Mouse (Mus musculus): Measurements from ENCODE around the gene Pafah2. TPM values are rescaled to one million over a fixed set of nuclear protein-coding genes. Genes with fewer than 3 reads are reported as not detected.

Gene Pafah2
- polyA plus RNA-seq, 1 experiment = not detected

GRCm38 (mm10) chr4:134353527-134354409, 42.4 kb upstream of the Pafah2 start:
- Histone ChIP-seq H3K4me1 (ENCODE audit: control insufficient read depth, insufficient read depth, low read length) (peaks cover 22% of the 10 kb centered on the region), H3K4me3 (ENCODE audit: insufficient read depth, low read depth, low read length) (no peak overlapping the region), H3K27ac (ENCODE audit: insufficient read depth, low read depth, low read length) (no peak overlapping the region)
- WGBS = 90% methylated on average over 5 of the region's 5 CpGs
- TF ChIP-seq POLR2A (IDR thresholded peaks at IDR 0.05; ENCODE audit: insufficient read depth, low read depth, low read length) (no peak), CTCF (IDR thresholded peaks at IDR 0.05; ENCODE audit: insufficient read depth, low read depth, low read length) (no peak)

- peaks cover 22% of the 10 kb centered on the region for H3K4me1 ChIP-seq (ENCODE audit: control insufficient read depth, insufficient read depth, low read length)
- H3K4me3 ChIP-seq (ENCODE audit: insufficient read depth, low read depth, low read length) = no peak overlapping the region
- TF ChIP-seq POLR2A (IDR thresholded peaks at IDR 0.05; ENCODE audit: insufficient read depth, low read depth, low read length) (no peak), CTCF (IDR thresholded peaks at IDR 0.05; ENCODE audit: insufficient read depth, low read depth, low read length) (no peak)
- WGBS = 54% methylated on average over 16 of the region's 16 CpGs
- no peak overlapping the region for H3K27ac ChIP-seq (ENCODE audit: insufficient read depth, low read depth, low read length)
These were observed 40.2 kb upstream of the Pafah2 start for GRCm38 (mm10) chr4:134355841-134356452.

DNA sequence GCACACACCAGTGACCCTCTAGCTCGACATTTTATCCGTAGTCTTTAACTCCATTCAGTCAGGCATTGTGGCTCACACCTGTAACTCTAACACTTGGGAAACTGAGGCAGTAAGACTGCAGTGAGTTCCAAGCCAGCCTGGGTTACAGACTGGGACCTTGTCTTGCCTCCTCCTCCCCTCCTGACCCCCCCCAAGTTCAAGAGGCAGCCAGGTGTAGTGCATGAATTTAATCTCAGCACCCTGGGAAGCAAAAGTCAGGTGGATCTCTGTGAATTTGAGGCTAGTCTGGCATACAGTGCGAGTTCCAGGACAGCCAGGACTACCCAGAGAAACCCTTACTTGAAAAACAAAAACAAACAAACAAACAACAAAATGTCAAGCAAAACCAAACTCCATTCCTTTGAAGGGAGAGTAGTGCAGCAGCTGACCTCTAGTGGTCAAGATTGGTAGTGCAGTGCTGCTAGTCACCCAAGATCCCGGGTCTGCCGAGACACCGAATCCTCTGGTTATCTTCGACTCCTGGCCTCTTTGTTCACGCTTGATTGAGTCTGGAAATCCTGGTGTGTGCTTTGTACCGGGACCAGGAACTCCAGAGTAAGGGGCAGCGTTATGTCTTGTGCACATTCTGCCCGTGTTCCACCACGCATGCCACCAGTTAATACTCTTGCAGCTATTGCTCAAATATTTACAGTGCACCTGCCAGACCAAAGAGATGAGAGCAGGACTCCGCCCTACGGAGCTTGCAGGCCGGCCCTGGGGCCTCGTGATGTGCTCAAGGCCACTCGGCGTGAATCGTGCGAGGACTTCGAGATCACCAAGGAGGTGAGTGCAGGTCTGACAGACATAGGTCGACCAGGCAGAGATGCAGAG, 39.3 kb upstream of the Pafah2 start:
- TF ChIP-seq CTCF (IDR thresholded peaks at IDR 0.05; ENCODE audit: insufficient read depth, low read depth, low read length) (0 out of 2 replicates have a peak, but pooled peaks have one; percentile 30), POLR2A (IDR thresholded peaks at IDR 0.05; ENCODE audit: insufficient read depth, low read depth, low read length) (no peak)
- no peak overlapping the region for H3K27ac ChIP-seq (ENCODE audit: insufficient read depth, low read depth, low read length)
- H3K4me3 ChIP-seq (ENCODE audit: insufficient read depth, low read depth, low read length) = 0 out of 2 replicates have a peak overlapping the region, but pooled peaks have one; percentile 9
- WGBS = 21% methylated on average over 22 of the region's 22 CpGs
- H3K4me1 ChIP-seq (ENCODE audit: control insufficient read depth, insufficient read depth, low read length) = peaks cover 22% of the 10 kb centered on the region

DNA sequence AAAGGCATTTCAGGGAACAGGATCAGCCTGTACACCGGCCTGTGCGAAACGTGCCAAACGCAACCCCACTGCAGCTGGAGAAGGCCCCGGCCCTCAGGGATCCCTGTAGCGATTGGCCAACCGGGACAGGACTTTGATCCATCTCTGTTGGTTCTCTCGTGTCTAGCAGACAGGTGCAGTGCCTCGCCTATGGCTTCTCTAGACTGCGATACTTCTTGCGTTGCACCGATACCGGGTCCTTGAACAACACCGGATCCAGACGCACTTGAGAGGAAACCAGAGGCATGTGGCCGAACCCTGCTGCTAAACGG, 38.7 kb upstream of the Pafah2 start:
- 47% methylated on average over 17 of the region's 17 CpGs for WGBS
- Histone ChIP-seq H3K27ac (ENCODE audit: insufficient read depth, low read depth, low read length) (no peak overlapping the region), H3K4me3 (ENCODE audit: insufficient read depth, low read depth, low read length) (no peak overlapping the region), H3K4me1 (ENCODE audit: control insufficient read depth, insufficient read depth, low read length) (peaks cover 18% of the 10 kb centered on the region)
- TF ChIP-seq POLR2A (IDR thresholded peaks at IDR 0.05; ENCODE audit: insufficient read depth, low read depth, low read length) = no peak
- TF ChIP-seq CTCF (IDR thresholded peaks at IDR 0.05; ENCODE audit: insufficient read depth, low read depth, low read length) = no peak

DNA sequence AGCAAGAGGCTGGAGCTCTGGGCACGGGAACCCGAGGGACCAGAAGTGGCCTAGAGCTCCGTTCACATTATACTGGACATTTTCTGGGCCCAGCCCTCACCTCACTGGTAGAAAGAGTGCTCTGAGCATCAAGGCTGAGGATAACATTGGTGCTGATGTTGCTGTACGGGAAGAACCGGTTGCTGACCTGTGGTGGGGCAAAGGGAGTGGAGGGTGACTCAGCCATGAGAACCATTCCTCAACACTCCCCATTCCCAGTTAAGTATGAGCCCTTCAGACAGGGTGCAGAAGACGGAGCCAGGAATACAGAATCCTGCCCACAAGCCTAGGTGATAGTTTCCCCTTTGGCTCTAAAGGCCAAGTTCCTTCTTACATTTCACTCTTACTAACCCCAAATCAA, 36.5 kb upstream of the Pafah2 start:
- Histone ChIP-seq H3K4me3 (ENCODE audit: insufficient read depth, low read depth, low read length) (no peak overlapping the region), H3K27ac (ENCODE audit: insufficient read depth, low read depth, low read length) (no peak overlapping the region), H3K4me1 (ENCODE audit: control insufficient read depth, insufficient read depth, low read length) (peaks cover 18% of the 10 kb centered on the region)
- TF ChIP-seq CTCF (IDR thresholded peaks at IDR 0.05; ENCODE audit: insufficient read depth, low read depth, low read length) (no peak), POLR2A (IDR thresholded peaks at IDR 0.05; ENCODE audit: insufficient read depth, low read depth, low read length) (no peak)
- WGBS = 87% methylated on average over 6 of the region's 6 CpGs

DNA sequence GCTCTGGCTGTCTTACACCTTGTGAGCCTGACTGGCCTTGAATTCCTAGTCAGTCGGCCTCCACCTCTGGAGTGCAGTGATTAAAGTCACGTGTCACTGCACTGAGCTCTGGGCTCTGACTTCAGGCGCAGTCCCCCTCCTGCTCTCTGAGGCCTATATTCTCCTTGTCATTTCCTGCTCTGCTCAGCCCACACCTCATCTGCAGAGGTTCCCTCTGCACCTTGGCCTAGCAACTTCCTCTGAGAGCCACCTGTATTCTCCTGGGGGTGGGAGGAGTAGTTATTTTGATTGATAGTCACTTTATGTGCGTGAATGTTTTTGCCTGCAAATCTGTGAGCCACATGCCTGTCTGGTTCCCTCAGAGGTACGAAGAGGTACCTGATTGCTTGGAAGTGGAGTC, 34.9 kb upstream of the Pafah2 start:
- H3K27ac ChIP-seq (ENCODE audit: insufficient read depth, low read depth, low read length) = no peak overlapping the region
- H3K4me1 ChIP-seq (ENCODE audit: control insufficient read depth, insufficient read depth, low read length) = peaks cover 14% of the 10 kb centered on the region
- no peak overlapping the region for H3K4me3 ChIP-seq (ENCODE audit: insufficient read depth, low read depth, low read length)
- TF ChIP-seq POLR2A (IDR thresholded peaks at IDR 0.05; ENCODE audit: insufficient read depth, low read depth, low read length) = no peak
- no peak for TF ChIP-seq CTCF (IDR thresholded peaks at IDR 0.05; ENCODE audit: insufficient read depth, low read depth, low read length)
- 69% methylated on average over 5 of the region's 5 CpGs for WGBS

DNA sequence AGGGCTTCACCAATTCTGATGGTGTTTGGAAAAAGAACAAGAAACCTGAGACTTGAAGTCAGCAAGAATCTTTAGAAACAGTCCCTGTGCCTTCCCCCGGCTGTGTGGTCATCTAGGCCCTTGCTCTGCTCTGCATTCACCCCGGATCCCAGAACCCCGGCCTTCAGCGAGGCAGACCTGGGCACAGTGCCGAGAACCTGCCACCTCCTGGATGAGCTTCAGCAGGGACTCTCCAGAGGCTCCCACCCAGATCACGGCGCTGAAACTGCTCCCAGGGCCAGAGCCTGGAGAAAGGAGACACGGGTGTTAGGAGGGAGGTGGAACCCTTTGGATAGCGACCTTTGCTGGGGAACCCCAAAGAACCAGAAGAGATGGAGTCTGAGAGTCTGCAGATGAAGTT, 34.0 kb upstream of the Pafah2 start:
- H3K4me3 ChIP-seq (ENCODE audit: insufficient read depth, low read depth, low read length) = no peak overlapping the region
- H3K27ac ChIP-seq (ENCODE audit: insufficient read depth, low read depth, low read length) = no peak overlapping the region
- 55% methylated on average over 9 of the region's 9 CpGs for WGBS
- peaks cover 8% of the 10 kb centered on the region for H3K4me1 ChIP-seq (ENCODE audit: control insufficient read depth, insufficient read depth, low read length)
- TF ChIP-seq POLR2A (IDR thresholded peaks at IDR 0.05; ENCODE audit: insufficient read depth, low read depth, low read length) = no peak
- TF ChIP-seq CTCF (IDR thresholded peaks at IDR 0.05; ENCODE audit: insufficient read depth, low read depth, low read length) = no peak

GRCm38 (mm10) chr4:134362586-134362985, 33.5 kb upstream of the Pafah2 start:
- no peak for TF ChIP-seq POLR2A (IDR thresholded peaks at IDR 0.05; ENCODE audit: insufficient read depth, low read depth, low read length)
- TF ChIP-seq CTCF (IDR thresholded peaks at IDR 0.05; ENCODE audit: insufficient read depth, low read depth, low read length) = no peak
- 37% methylated on average over 9 of the region's 9 CpGs for WGBS
- no peak overlapping the region for H3K4me3 ChIP-seq (ENCODE audit: insufficient read depth, low read depth, low read length)
- H3K27ac ChIP-seq (ENCODE audit: insufficient read depth, low read depth, low read length) = no peak overlapping the region
- peaks cover 5% of the 10 kb centered on the region; the same call in 1 of the 2 replicates for H3K4me1 ChIP-seq (ENCODE audit: control insufficient read depth, insufficient read depth, low read length)

Data from olfactory bulb, adult 2 months (tissue).